Mouse (Mus musculus) mesoderm, embryonic 11.5 days (tissue): ENCODE measurements around the gene Tctex1d1.

Experiments
- DNase-seq: peaks from one replicate; pipeline ENCODE4 v3.0.0-alpha.2; 2012; ENCODE audit warnings: low read depth, low spot score

Tctex1d1 gene

DNA sequence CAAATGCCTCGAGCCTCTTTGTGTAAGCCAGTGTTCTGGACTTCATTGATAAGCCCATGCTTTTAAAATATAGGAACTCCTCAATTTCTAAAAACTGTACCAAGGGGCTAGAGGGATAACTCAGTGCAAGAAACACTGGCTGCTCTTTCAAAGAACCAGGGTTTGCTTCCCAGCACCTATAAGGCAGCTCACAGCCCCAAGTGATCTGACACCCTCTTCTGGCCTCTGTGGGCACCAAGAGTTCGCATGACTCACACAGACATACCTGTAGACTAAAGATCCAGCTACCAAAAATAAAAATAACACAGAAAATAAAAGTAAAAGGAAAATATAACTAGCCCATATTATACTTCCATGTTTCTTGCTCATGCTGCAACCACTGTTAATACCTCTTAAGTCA, 9.3 kb downstream of the Tctex1d1 start:
- DNase-seq = no peak

- no peak for DNase-seq
These were observed 10.1 kb downstream of the Tctex1d1 start for GRCm38 (mm10) chr4:102988526-102988925.

DNA sequence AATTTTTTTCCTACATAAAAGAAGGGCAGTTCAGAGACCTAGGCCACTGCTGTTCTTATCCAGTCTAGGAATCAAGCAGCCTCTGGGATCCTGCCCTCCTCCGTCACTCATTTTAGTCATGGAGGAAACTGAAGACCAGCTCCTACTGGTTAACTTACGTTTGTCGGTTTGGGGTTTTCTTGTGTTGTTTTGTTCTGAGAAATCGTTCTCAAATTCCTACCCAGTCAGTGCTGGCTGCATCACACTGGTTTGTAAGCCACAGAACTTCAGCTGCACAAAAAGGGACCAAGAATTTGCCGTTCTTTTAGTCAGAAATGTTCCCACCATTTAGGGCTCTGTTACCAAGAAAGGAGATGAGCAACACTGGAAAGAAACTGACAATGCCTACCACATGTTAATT, 11.0 kb downstream of the Tctex1d1 start:
- DNase-seq = no peak

DNA sequence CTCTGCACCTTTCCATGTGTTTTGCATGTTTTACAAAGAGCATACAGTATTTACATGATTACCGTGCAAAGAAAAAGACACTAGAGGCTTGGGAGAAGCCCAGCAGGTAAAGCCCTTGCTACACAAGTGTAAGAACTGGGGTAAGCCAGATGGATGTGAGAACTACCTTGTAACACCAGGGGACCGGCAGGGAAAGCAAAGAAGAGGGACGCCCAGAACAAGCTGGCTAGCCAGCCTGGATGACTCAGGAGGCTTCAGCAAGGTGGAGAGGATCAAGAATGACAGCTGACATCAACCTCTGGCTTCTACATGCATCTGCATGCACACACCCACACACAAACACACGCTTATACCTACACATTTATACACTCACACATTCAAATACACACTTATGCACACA, 11.6 kb downstream of the Tctex1d1 start:
- no peak for DNase-seq

DNA sequence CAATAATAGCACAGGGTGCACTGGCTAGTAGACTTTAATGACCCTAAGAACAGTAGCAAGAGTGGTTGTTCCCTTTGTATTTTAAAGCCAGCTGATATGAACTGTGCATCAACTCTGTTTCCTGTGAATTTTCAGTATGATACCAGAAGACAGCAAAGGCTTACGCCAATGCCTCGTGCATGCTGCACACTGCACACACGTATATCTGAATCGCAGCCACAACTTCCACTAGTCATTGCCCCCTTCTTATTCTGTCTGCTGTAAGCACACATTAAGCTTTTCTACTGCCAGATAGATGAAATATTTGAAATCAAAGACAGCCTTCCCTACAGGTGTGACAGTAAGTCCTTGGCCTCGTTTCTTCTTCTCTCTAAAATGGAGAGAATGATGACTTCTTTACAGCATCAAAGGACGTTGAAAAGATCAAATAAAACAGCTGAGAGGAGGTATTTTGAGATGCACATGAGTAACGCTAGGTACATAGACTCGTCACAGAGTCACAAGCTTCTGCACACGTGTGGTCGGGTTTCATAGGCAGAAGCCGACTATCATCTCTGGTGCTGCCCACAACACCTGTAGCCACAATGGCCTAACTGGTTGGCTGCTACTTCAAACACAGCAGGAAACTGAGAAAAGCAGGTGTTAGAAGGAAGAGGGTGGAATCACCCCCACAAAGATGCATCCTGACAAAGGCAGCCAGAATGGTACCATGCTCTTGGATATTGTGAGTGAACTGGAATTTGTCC, 12.4 kb downstream of the Tctex1d1 start:
- no peak for DNase-seq

GRCm38 (mm10) chr4:102991685-102992084, 13.3 kb downstream of the Tctex1d1 start:
- no peak for DNase-seq

- DNase-seq = no peak
These were observed 26.3 kb downstream of the Tctex1d1 start for GRCm38 (mm10) chr4:103004681-103005080.

DNA sequence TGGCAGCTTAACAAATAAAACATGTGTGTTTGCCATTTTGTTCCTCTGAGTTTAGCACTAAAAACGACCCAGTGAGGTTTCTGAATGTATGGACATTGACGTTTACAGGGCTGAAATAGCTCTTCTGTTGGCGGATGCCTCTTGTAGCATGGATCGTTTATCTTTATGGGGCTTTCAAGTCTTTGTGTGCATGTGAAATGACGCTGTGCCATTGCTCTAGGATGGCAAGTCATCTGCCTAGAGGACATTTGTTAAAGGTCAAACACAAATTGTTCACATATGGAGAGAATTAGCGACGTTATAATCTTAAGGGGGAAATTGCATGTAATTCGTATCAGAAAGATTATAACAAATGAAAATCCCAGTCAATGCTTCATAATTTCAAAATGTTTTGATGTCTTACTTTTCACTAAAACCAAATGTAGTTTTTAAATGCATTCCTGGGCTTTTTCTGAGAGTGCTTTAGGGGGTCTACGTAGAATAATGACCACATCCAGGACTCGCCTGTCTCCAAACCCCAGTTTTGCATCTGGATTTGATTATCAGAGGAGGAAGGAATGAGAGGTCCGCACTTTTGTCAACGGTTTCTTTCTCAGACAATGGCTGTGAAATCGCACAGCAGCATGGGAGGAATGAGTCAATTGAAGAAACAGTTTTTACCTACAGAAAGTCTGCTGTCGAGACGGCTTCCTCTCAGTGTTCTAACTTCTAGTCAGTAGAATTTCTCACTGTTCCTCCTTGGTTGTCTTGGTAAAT, 27.0 kb downstream of the Tctex1d1 start:
- peak; percentile 69 for DNase-seq

GRCm38 (mm10) chr4:103006266-103006665, 27.9 kb downstream of the Tctex1d1 start:
- DNase-seq = no peak

DNA sequence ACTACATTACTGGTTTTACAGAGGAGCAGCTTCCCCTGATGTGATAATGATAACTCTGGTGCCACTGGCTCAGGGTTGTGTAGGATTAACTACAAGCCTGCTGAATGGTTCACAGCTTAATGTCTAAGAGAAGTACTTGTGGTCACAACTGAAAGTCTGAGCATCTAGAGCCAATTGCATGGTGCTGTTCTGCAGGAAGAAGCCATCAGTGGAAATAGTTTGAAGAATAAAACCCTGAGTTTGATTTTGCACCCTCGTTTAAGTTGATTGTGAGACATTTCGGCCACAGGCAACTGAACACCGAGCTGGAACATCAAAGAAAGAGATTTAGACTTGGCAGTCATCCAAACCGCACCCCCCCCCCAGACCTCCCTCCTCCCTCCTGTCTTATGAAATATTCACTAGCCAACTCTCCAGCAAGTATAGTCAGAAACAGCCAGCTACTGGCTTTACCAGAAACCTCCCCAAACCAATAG, 28.6 kb downstream of the Tctex1d1 start:
- DNase-seq = no peak

DNA sequence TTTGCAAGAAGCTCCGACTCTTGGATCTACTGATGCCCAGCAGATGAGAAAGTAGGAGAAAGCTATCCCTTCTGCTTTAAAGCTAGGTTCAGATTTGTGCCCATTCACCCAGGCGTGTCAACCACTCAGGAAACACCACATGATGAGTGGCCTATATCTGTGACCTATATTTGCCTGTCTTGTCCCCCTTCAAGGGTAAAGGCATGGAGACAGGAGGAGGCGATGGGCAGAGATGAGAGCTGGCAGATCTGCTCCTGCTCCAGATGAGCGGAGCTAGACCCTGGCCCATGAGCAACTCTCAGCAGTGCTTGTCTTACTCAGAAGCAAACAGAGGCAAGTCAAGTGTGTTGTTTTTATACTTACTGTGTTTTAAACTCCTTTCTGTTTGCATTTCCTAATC, 32.3 kb downstream of the Tctex1d1 start:
- DNase-seq = no peak

GRCm38 (mm10) chr4:103011823-103012222, 33.4 kb downstream of the Tctex1d1 start:
- DNase-seq = peak; percentile 60

DNA sequence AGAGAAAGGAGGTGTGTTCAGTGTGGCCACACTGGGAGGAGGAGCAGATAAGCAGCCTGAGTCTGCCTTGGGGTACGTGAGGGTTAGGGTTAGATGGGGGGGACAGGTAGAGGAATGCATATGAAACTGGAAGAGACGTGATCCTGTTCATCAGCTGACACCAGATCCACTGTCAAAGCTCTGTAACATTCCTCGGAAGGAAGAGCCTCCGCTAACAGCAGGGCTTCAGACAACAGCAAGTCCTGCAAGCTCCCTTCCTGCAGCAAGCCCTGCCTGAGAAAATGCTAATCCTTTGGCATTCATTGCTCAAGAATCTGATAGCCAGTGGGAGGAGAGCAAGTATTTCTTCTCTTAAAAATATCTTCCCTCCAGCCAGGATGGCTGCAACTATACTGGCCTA, 35.1 kb downstream of the Tctex1d1 start:
- peak; percentile 36 for DNase-seq

- no peak for DNase-seq
These were observed 48.2 kb downstream of the Tctex1d1 start, which contains the start of gene Insl5 for GRCm38 (mm10) chr4:103026621-103027020. Gene Insl5 (minus strand): TSS chr4:103026842.

DNA sequence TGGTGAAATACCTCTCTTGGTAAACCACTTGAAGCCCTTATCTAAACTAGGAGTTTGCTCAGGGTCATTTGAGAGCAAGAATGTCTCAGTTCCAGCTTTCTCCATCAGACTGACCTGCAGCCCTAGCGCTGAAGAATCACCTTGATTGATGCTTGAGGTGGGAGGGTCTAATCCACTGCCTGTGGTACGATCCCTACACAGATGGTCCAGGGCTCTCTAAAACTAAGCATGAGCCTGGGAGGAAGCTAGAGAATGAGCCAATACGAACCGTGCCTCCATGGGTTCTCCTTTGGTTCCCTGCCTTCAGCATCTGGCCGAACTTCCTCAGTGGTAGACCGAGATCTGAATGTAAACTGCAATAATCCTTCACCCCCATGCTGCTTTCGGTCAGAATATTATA, 49.3 kb downstream of the Tctex1d1 start:
- no peak for DNase-seq

GRCm38 (mm10) chr4:103028177-103029088, 50.0 kb downstream of the Tctex1d1 start:
- DNase-seq = no peak

GRCm38 (mm10) chr4:103039103-103039837, 60.9 kb downstream of the Tctex1d1 start:
- DNase-seq = no peak

DNA sequence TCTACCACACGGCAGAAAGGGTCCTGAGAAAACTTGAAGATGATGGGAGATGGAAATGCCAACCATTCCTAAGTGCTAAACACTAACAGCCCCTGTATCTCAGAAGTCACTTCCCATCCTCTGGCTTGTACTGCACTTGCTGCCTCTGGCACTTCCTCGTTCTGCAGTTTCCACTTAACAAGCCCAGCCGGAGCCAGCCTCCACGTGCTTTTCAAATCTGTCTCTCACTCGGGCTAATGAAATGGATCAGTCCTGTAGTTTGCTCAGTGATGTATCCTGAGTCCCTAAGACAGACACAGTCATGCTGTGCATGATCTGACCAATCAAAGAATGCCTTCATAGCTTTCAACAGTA, 61.4 kb downstream of the Tctex1d1 start:
- DNase-seq = no peak

DNA sequence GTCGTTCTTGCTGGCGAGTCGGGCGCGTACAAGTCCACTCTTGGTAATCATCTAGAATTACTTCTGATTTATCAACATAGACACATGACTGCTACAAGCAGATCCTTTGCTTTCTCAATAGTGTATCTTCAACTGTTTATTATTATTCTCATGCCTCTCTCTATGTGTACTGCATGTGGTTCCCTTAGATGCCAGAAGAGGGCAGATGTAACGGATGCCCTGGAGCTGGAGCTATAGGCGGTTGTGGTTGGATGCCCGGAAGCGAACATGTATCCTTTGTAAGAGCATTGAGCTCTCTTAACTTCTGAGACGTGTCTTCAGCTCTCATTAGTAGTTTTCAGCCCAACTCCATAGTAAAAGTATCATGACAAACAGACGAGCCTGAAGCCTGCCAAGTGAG, 64.6 kb downstream of the Tctex1d1 start:
- DNase-seq = no peak

DNA sequence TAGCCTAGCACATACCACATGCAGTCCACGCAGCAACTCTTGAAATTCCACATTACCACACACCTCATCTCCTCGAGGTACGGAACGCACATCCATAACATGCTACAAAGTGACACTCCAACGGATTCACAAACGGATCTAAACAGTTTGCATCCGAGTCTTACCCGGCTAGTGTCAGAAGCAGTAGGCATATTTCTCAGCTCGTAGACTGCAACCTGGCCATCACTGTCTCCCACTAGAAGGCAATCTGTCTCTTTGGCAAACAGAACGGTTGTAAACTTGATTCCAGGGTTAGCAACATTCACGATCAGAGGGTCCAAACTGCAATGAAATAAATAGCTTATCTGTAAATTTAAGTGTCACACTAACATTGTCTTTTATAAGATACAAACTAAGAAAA, 69.6 kb downstream of the Tctex1d1 start:
- no peak for DNase-seq
